Mouse (Mus musculus) monocyte, adult 2 months (primary cell): ENCODE results near the gene Msl1.
"Not testable (repeated sequence)": the region's sequence is repeated elsewhere in the genome, so short reads cannot be mapped to it uniquely, and the experiment has no call there.

ENCODE experiments used
- DNase-seq, 2 experiments: peaks; one replicate each; pipeline ENCODE4 v3.0.0; 2022; ENCODE audit warnings: low spot score in 2 of 2, low read depth in 1 of 2

Msl1 gene

GRCm38 (mm10) chr11:98794469-98795014 is 774 bp upstream of the Msl1 start:
- peak in 1 of 2 experiments; percentile 27 for DNase-seq

DNA sequence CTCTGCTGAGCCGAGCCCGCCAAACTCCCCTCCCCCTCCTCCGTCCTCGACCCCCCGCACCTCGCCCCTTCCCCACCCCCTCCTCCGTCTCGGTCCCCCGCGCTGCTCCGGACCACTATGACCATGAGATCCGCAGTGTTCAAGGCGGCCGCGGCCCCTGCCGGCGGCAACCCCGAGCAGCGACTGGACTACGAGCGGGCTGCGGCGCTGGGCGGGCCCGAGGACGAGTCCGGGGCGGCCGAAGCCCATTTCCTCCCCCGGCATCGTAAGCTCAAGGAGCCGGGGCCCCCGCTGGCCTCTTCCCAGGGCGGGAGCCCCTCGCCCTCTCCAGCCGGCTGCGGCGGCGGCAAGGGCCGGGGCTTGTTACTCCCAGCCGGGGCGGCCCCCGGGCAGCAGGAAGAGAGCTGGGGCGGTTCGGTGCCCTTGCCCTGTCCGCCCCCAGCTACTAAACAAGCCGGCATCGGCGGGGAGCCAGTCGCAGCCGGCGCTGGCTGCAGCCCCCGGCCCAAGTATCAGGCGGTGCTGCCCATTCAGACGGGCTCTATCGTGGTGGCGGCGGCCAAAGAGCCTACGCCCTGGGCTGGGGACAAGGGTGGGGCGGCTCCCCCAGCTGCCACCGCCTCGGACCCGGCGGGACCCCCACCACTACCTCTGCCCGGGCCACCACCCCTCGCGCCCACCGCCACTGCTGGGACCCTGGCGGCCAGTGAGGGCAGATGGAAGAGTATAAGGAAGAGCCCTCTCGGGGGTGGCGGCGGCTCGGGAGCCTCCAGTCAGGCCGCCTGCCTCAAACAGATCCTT is 598 bp downstream of the Msl1 start:
- no peak for DNase-seq

GRCm38 (mm10) chr11:98796515-98797216 is 1.4 kb downstream of the Msl1 start:
- peak in 1 of 2 experiments; percentile 36 for DNase-seq

DNA sequence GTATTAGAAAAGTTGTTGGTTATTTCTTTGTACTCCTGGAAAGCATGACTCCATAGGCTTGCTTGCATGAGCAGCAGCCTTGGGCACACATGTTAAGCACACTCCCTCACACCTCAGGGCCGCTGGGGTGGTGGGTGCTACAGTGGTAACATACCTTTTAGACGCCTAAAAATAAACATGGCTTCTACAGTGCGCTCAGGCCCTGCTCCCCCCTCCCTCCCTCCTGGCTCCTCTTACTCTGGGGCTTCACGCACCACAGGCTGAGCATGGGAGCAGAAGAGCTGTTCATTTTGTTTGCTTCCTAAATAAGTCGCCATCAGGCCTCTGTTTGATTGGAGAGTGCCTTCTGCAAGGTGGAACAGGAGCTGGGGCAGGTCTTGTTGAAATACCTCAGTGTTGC is 2.0 kb downstream of the Msl1 start:
- DNase-seq: no peak

- DNase-seq: no peak
Observed at GRCm38 (mm10) chr11:98797909-98798308, 2.6 kb downstream of the Msl1 start.

GRCm38 (mm10) chr11:98804605-98805004 is 9.3 kb downstream of the Msl1 start, which contains the start of gene Casc3:
Gene Casc3 (plus strand): TSS chr11:98804905.
- DNase-seq: no peak

DNA sequence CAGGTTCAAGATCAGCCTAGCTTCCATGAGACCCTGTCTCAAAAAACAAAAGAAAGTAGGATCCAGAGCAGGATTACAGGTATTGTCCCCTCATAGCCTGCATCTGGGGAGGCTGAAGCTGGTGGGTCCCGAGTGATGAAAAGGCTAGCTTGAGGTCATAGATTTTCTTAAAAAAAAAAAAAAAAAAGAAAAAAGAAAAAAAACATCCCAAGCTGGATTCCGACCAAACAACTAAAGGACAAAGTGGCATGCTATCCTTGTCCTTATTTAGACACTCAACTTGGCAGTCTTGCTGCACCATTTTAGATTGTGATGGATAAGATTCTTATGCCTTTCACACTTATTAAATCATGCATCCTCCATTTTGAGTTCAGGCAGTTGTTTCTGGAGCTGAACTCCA is 13.1 kb downstream of the Msl1 start:
- DNase-seq: no peak

GRCm38 (mm10) chr11:98809457-98810290 is 14.4 kb downstream of the Msl1 start:
- peak; percentile 97 to 98 for DNase-seq

DNA sequence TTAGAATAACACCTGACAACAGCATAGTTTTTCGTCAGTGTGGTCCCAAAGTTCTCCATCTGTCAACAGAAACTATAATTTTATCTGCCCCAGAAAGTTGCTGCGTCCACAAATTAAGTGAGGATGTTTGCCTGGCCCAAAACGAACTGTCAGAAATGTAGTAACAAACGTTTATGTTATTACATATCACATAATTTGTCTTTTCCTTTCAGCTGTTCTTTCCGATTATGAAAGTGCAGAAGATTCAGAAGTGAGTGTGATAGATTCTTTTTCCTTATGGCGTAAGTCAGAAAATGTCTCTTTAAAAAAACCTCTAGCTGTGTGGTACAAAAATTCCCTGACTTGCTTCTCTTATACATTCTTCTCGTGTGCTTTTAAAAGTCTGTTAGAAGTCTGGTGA is 15.4 kb downstream of the Msl1 start:
- no peak for DNase-seq

GRCm38 (mm10) chr11:98816706-98817239 is 21.5 kb downstream of the Msl1 start:
- no peak for DNase-seq

GRCm38 (mm10) chr11:98820968-98821367 is 25.7 kb downstream of the Msl1 start:
- DNase-seq: no peak

DNA sequence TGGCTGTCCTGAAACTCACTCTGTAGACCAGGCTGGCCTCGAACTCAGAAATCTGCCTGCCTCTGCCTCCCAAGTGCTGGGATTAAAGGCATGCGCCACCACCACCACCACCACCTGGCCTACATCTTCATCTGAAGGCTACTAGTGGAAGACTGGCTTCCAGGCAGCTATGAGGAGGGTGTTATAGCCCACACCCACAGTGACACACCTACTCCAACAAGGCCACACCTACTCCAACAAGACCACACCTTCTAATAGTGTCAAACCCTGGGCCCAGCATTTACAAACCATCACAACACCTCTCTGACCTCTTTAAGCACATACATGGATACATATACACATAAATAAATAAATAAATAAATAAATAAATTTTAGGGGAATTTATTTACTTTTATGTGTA is 30.8 kb downstream of the Msl1 start:
- DNase-seq: not testable (repeated sequence)

GRCm38 (mm10) chr11:98827877-98828276 is 32.6 kb downstream of the Msl1 start:
- no peak for DNase-seq

GRCm38 (mm10) chr11:98829091-98829775 is 33.9 kb downstream of the Msl1 start:
- DNase-seq: no peak

- no peak for DNase-seq
Observed at GRCm38 (mm10) chr11:98829875-98830274, 34.6 kb downstream of the Msl1 start.

- DNase-seq: no peak
Observed at GRCm38 (mm10) chr11:98835296-98835695, 40.0 kb downstream of the Msl1 start.

DNA sequence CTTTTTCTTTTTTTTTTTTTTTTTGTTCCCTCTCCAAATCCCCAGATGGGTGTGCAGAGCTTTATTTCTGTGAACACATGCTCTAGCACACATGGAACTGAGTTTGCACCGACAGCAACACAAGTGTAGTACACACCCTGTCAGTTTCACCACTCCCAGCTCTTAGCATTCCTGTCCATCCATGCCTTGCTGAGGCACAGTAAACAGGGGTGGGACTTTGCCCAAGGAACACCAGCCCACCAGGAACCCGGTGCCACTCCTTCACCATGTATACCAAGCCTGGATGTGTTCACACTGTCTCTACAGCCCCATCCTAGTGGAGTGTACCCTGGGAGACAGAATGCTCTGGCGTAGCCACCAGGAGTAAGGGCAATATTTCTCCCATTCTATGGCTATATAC is 40.4 kb downstream of the Msl1 start:
- DNase-seq: no peak

DNA sequence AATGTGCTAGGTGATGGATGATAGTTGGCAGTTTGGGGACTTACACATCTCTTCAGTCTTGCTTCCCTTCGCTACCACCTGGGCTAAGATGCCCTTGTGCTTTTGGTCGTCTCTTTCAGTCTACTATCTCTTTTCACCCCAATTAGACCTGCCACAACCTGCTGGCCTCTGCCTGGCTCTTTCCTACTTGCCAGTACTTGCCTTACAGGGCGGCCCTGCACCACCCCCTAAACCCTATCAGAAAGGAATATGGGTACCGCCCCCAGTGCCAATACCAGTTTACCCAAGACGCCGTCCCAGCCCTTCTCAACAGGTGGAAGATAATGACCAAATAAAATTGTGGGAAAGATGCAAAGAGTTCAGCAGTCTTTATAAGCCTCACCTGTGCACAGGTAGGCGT is 40.8 kb downstream of the Msl1 start:
- no peak for DNase-seq

- DNase-seq: peak; percentile 45 to 75
Observed at GRCm38 (mm10) chr11:98836651-98837141, 41.4 kb downstream of the Msl1 start, which contains the start of gene Rapgefl1. Gene Rapgefl1 (plus strand): TSS chr11:98836785.

DNA sequence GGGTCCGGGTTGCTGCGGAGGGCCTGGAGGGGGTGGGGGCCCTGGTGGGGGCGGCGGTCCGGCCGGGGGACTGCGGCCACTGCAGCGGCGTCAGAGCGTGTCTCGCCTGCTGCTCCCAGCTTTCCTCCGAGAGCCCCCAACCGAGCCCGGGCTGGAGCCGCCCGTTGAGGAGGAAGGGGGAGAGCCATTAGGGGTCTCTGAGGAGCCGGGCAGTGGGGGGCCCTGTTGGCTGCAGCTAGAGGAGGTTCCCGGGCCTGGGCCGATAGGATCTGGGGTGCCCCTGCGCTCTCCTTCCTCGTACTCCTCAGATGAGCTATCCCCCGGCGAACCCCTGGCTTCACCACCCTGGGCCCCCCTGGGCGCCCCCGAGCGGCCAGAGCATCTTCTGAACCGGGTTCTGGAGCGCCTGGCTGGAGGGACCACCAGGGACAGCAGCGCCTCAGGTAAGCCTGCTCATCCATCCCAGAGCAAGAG is 42.0 kb downstream of the Msl1 start:
- DNase-seq: no peak
